Mouse (Mus musculus): ENCODE data around the gene Cwc25.

DNA sequence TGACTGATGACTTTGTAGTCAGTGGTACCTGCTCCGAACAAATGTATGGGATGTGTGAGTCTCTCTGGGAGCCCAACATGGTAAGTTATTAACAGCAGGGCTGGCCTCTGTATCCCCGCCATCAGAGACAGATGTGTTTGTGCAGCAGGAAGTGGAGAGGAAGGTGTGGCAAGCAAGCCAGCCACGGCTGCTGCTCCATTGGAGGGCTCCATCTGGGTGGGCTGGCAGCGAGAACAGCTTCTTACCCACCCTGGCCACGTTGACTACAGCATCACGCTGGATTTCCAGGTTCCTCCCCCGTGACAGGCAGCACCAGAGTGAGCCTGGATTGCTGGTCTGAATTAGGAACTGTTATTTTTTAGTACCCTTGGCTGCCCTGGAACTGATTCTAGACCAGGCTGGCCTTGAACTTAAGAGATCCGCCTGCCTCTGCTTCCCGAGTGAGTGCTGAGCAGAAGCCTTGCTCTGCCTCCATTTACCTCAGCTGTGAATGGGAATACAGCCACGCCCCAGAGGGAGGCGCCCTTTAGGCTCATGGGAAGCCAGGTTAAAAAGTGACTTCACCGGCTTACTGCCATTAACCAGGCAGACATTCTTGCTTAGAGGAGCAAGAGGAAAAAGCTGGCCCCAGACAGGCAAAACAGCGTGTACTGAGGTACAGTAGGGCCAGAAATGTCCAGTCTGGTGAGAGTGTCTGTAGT, 55.0 kb downstream of the Cwc25 start:
- TF ChIP-seq CTCF (IDR thresholded peaks at IDR 0.05; ENCODE audit: control insufficient read depth, insufficient read depth, low read length) (no peak), POLR2A (IDR thresholded peaks at IDR 0.05; ENCODE audit: borderline replicate concordance, control insufficient read depth, low read depth, low read length) (no peak)
